Mouse (Mus musculus) MEL-GATA-1-ER (cell line): ENCODE data around the gene Rab40c.

Experiments
- DNase-seq: peaks from one replicate; pipeline ENCODE4 v3.0.0-alpha.2; 2012; ENCODE audit warnings: low read depth; ENCODE audit errors: extremely low read depth

Gene Rab40c

GRCm38 (mm10) chr17:25946891-25947290, 27.4 kb upstream of the Rab40c start:
- no peak for DNase-seq

GRCm38 (mm10) chr17:25946349-25946748, 26.8 kb upstream of the Rab40c start:
- DNase-seq, result no peak

- no peak for DNase-seq
These were observed 26.1 kb upstream of the Rab40c start for GRCm38 (mm10) chr17:25945517-25946155.

- DNase-seq, result no peak
These were observed 25.0 kb upstream of the Rab40c start, which contains the start of the genes Pigq and Nhlrc4 for GRCm38 (mm10) chr17:25944366-25945163. Gene Pigq, minus strand, starts transcription at chr17:25944936. Gene Nhlrc4, minus strand, starts transcription at chr17:25944961.

- DNase-seq, result no peak
These were observed 24.2 kb upstream of the Rab40c start for GRCm38 (mm10) chr17:25943769-25944168.

- DNase-seq, result no peak
These were observed 23.7 kb upstream of the Rab40c start for GRCm38 (mm10) chr17:25943221-25943620.

GRCm38 (mm10) chr17:25942597-25943151, 23.1 kb upstream of the Rab40c start:
- DNase-seq, result peak; percentile 91

- peak; percentile 49 for DNase-seq
These were observed 22.1 kb upstream of the Rab40c start for GRCm38 (mm10) chr17:25941511-25942241.

GRCm38 (mm10) chr17:25934526-25934925, 15.0 kb upstream of the Rab40c start:
- DNase-seq, result no peak

- DNase-seq, result no peak
These were observed 5.8 kb upstream of the Rab40c start for GRCm38 (mm10) chr17:25925348-25925747.

- no peak for DNase-seq
These were observed 2.6 kb upstream of the Rab40c start for GRCm38 (mm10) chr17:25922120-25922519.

GRCm38 (mm10) chr17:25919786-25920642, 487 bp upstream of the Rab40c start:
- DNase-seq, result peak; percentile 100

GRCm38 (mm10) chr17:25918037-25918750, 1.3 kb downstream of the Rab40c start:
- no peak for DNase-seq

- no peak for DNase-seq
These were observed 2.4 kb downstream of the Rab40c start for GRCm38 (mm10) chr17:25916931-25917647.

GRCm38 (mm10) chr17:25914295-25914694, 5.2 kb downstream of the Rab40c start:
- no peak for DNase-seq

- peak; percentile 45 for DNase-seq
These were observed 5.7 kb downstream of the Rab40c start for GRCm38 (mm10) chr17:25913877-25914275.

GRCm38 (mm10) chr17:25913186-25913876, 6.2 kb downstream of the Rab40c start:
- DNase-seq, result no peak

GRCm38 (mm10) chr17:25911816-25912215, 7.7 kb downstream of the Rab40c start:
- DNase-seq, result no peak

GRCm38 (mm10) chr17:25907640-25908039, 11.9 kb downstream of the Rab40c start:
- DNase-seq, result no peak
